ENCODE assay signal across 8 mouse cellular contexts in the genomic region with DNA sequence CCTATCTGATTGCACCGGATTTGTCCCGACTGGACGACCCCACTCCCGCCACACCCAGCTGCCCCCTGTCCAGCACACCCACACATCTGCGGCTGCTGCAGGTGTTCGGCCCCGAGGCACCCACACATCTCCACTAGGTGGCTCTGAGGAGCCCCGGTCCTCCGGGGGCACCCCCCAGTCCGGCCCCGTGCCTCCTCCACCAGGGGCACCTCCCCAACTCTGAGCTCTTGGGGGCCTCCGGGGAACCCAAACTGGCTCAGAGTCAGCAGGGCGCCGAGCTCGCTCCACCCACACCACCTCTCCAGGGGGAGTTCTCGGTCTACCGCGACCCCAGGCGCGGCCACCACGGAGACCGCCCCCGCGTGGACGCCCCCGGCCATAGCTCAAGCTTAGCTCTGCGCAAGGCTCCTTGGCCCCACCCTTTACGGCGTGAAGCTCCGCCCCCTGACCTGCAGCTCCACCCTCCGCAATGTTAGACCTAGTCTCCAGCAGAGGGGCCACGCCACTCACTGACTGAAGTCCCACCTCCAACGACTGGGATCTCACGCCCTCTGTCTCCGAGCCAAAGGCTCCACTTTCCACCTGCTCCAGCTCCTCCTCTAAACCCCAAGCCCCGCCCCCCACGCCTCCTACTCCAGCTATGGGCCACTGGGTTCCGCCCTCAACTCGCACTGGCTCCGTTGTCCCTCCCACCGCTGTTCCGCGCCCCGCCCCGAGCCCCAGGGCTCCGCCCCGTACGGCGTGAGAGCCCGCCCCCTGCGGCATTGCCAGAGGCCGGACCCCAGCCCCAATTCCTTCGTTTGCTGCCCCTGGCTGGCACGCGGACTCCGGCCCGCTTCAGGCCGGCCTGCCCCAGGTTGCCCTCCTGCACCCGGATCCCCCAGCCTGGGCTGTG. TPM values are rescaled to one million over a fixed set of nuclear protein-coding genes. Genes with fewer than 3 reads are reported as not detected.
DNase-seq lines count a peak whose midpoint lies in the region; ATAC-seq lines count a peak whose summit lies in the region.

No protein-coding gene starts in this region.

- H3K4me3 ChIP-seq in hindbrain, embryonic 16.5 days (ENCODE audit: low read length): peak overlapping the region; percentile 68
- peak overlapping the region; percentile 60 for H3K4me3 ChIP-seq in macrophage (ENCODE audit: inconsistent target)

- H3K27me3 ChIP-seq in hindbrain, embryonic 16.5 days (replicated peaks; ENCODE audit: control insufficient read depth, insufficient read depth, low read length): no peaks in the 10 kb centered on the region

- peaks cover 38% of the 10 kb centered on the region for H3K4me1 ChIP-seq in hindbrain, embryonic 16.5 days (ENCODE audit: control insufficient read depth, insufficient read depth, low read depth, low read length)

- peak overlapping the region; percentile 84 for H3K9ac ChIP-seq in hindbrain, embryonic 16.5 days (ENCODE audit: low read depth, low read length)

- no peaks in the 10 kb centered on the region for H3K9me3 ChIP-seq in hindbrain, embryonic 16.5 days (ENCODE audit: control insufficient read depth, low read length)

- under 1% methylated on average over 52 of the region's 59 CpGs for WGBS in hindbrain, embryonic 16.5 days
- under 1% methylated on average over 57 of the region's 59 CpGs for WGBS in macrophage (ENCODE audit: missing documents)

- H3K27ac ChIP-seq in hindbrain, embryonic 16.5 days (ENCODE audit: low read depth, low read length): peak overlapping the region; percentile 97
- H3K27ac ChIP-seq in macrophage: peak overlapping the region; percentile 70

- peak overlapping the region; percentile 73 for H3K4me2 ChIP-seq in hindbrain, embryonic 16.5 days (ENCODE audit: low read length)

- ATAC-seq in hindbrain, embryonic 16.5 days: peak; percentile 90

- DNase-seq in WW6 (ENCODE audit: low read depth, low spot score): peak; percentile 97
- DNase-seq in cerebellum, postnatal 4 days (ENCODE audit: low spot score in 2 of 2): peak; percentile 99
- peak; percentile 100 for DNase-seq in gastrocnemius, adult 18-20 months (ENCODE audit: low spot score)
- peak; percentile 99 for DNase-seq in left cerebral cortex, adult 18-20 months (ENCODE audit: low spot score in 2 of 2)
- DNase-seq in right cerebral cortex, adult 18-20 months: peak; percentile 100
- DNase-seq in urinary bladder, postnatal 10 days (ENCODE audit: low spot score): peak; percentile 99

- peaks cover 19% of the 10 kb centered on the region for H3K36me3 ChIP-seq in hindbrain, embryonic 16.5 days (ENCODE audit: control insufficient read depth, insufficient read depth, low read length)
- H3K36me3 ChIP-seq in macrophage (ENCODE audit: inconsistent target): 0 out of 2 replicates have a peak, but pooled peaks cover 6% of the 10 kb centered on the region

- peaks cover 46% of the 10 kb centered on the region for H3K79me2 ChIP-seq in macrophage (ENCODE audit: inconsistent target)

RNA-seq across cellular contexts. Expression of gene Fkbp2, which starts 0.6 kb away (rescaled TPM):
- 10 to 100 TPM in 1 of 2 experiments, 1 to 10 TPM in 1; 8.2 to 13.1 TPM for total RNA-seq in gastrocnemius, adult 18-20 months (2021)
- polyA plus RNA-seq in hindbrain, embryonic 16.5 days (2015; fragmentation: Nextera tagmentation; extraction: Ambion mirVana): 159 and 192 TPM in 2 replicates
- 100 to 1,000 TPM; 106 to 115 TPM for total RNA-seq in left cerebral cortex, adult 18-20 months (2021)
- 10 to 100 TPM; 13.2 to 62.3 (median 33.3) TPM for total RNA-seq in macrophage (2018; cell fraction: chromatin; rRNA removed)
- 100 to 1,000 TPM in 19 of 26 experiments, 10 to 100 TPM in 7; 83.0 to 136 (median 111) TPM for total RNA-seq in macrophage (2018; cell fraction: cytosol; rRNA removed)
- total RNA-seq in macrophage (2018; cell fraction: nucleus; rRNA removed): 100 to 1,000 TPM in 3 of 26 experiments, 10 to 100 TPM in 23; 35.1 to 113 (median 84.1) TPM
- polyA plus RNA-seq in macrophage (2018): 146 to 269 TPM (median 153 TPM) in 3 replicates

RNA-seq across cellular contexts. Expression of gene Plcb3, which starts 3.5 kb away (rescaled TPM):
- 10 to 100 TPM; 10.2 to 11.3 TPM for total RNA-seq in gastrocnemius, adult 18-20 months (2021)
- polyA plus RNA-seq in hindbrain, embryonic 16.5 days (2015; fragmentation: Nextera tagmentation; extraction: Ambion mirVana): 13.1 and 13.8 TPM in 2 replicates
- 10 to 100 TPM; 14.2 to 14.6 TPM for total RNA-seq in left cerebral cortex, adult 18-20 months (2021)
- 100 to 1,000 TPM in 11 of 26 experiments, 10 to 100 TPM in 15; 62.5 to 333 (median 91.9) TPM for total RNA-seq in macrophage (2018; cell fraction: chromatin; rRNA removed)
- 10 to 100 TPM in 24 of 26 experiments, 1 to 10 TPM in 2; 7.6 to 22.0 (median 14.4) TPM for total RNA-seq in macrophage (2018; cell fraction: cytosol; rRNA removed)
- 100 to 1,000 TPM in 2 of 26 experiments, 10 to 100 TPM in 24; 23.3 to 148 (median 41.0) TPM for total RNA-seq in macrophage (2018; cell fraction: nucleus; rRNA removed)
- 15.2 to 25.2 TPM (median 24.8 TPM) in 3 replicates for polyA plus RNA-seq in macrophage (2018)

RNA-seq across cellular contexts. Expression of gene Ppp1r14b, which starts 5.0 kb away (rescaled TPM):
- total RNA-seq in gastrocnemius, adult 18-20 months (2021): 100 to 1,000 TPM; 117 to 145 TPM
- 89.4 and 96.8 TPM in 2 replicates for polyA plus RNA-seq in hindbrain, embryonic 16.5 days (2015; fragmentation: Nextera tagmentation; extraction: Ambion mirVana)
- 10 to 100 TPM; 54.7 to 64.7 TPM for total RNA-seq in left cerebral cortex, adult 18-20 months (2021)
- total RNA-seq in macrophage (2018; cell fraction: chromatin; rRNA removed): 10 to 100 TPM in 22 of 26 experiments, 1 to 10 TPM in 4; 5.2 to 52.6 (median 18.4) TPM
- 100 to 1,000 TPM in 19 of 26 experiments, 10 to 100 TPM in 7; 70.2 to 154 (median 105) TPM for total RNA-seq in macrophage (2018; cell fraction: cytosol; rRNA removed)
- 10 to 100 TPM; 22.5 to 80.6 (median 39.4) TPM for total RNA-seq in macrophage (2018; cell fraction: nucleus; rRNA removed)
- polyA plus RNA-seq in macrophage (2018): 51.9 to 204 TPM (median 81.4 TPM) in 3 replicates

RNA-seq across cellular contexts. Expression of gene Vegfb, which starts 7.7 kb away (rescaled TPM):
- total RNA-seq in gastrocnemius, adult 18-20 months (2021): 100 to 1,000 TPM; 181 to 206 TPM
- 49.6 and 71.2 TPM in 2 replicates for polyA plus RNA-seq in hindbrain, embryonic 16.5 days (2015; fragmentation: Nextera tagmentation; extraction: Ambion mirVana)
- 10 to 100 TPM; 93.3 to 98.7 TPM for total RNA-seq in left cerebral cortex, adult 18-20 months (2021)
- total RNA-seq in macrophage (2018; cell fraction: chromatin; rRNA removed): 10 to 100 TPM in 8 of 26 experiments, 1 to 10 TPM in 18; 1.6 to 28.5 (median 6.5) TPM
- 100 to 1,000 TPM in 4 of 26 experiments, 10 to 100 TPM in 22; 33.0 to 110 (median 58.7) TPM for total RNA-seq in macrophage (2018; cell fraction: cytosol; rRNA removed)
- total RNA-seq in macrophage (2018; cell fraction: nucleus; rRNA removed): 10 to 100 TPM in 22 of 26 experiments, 1 to 10 TPM in 4; 8.1 to 47.9 (median 16.1) TPM
- polyA plus RNA-seq in macrophage (2018): 34.5 to 91.1 TPM (median 72.1 TPM) in 3 replicates

RNA-seq across cellular contexts. Expression of gene Dnajc4, which starts 12.6 kb away (rescaled TPM):
- total RNA-seq in gastrocnemius, adult 18-20 months (2021): 10 to 100 TPM; 33.9 to 38.4 TPM
- polyA plus RNA-seq in hindbrain, embryonic 16.5 days (2015; fragmentation: Nextera tagmentation; extraction: Ambion mirVana): 22.7 and 24.8 TPM in 2 replicates
- 10 to 100 TPM; 27.8 to 31.8 TPM for total RNA-seq in left cerebral cortex, adult 18-20 months (2021)
- total RNA-seq in macrophage (2018; cell fraction: chromatin; rRNA removed): 10 to 100 TPM in 19 of 26 experiments, 1 to 10 TPM in 7; 4.3 to 21.3 (median 12.2) TPM
- total RNA-seq in macrophage (2018; cell fraction: cytosol; rRNA removed): 10 to 100 TPM; 15.3 to 25.2 (median 21.4) TPM
- total RNA-seq in macrophage (2018; cell fraction: nucleus; rRNA removed): 10 to 100 TPM in 17 of 26 experiments, 1 to 10 TPM in 9; 3.9 to 22.8 (median 13.6) TPM
- 18.1 to 21.0 TPM (median 19.3 TPM) in 3 replicates for polyA plus RNA-seq in macrophage (2018)

Comparison
In these comparisons a context has a peak if more than half of its experiments do, and no peak if none do; other contexts are left out.
1. Peak in every context shown above with its lines: DNase-seq, ATAC-seq, H3K4me3 ChIP-seq and H3K27ac ChIP-seq.
2. RNA of gene Fkbp2, which starts 0.6 kb away (total RNA-seq): 106 to 115 TPM in left cerebral cortex, adult 18-20 months; 8.2 to 13.1 TPM in gastrocnemius, adult 18-20 months; every median in the first group is over 4 times any median in the second.